Mouse (Mus musculus): ENCODE measurements around the gene Anapc7. TPM values are rescaled to one million over a fixed set of nuclear protein-coding genes. Genes with fewer than 3 reads are reported as not detected.

Gene Anapc7
- polyA plus RNA-seq (2015; fragmentation: Nextera tagmentation; extraction: Ambion mirVana): 30.2 and 38.5 TPM in 2 replicates

- Histone ChIP-seq H3K36me3 (no peaks in the 10 kb centered on the region; the same call in 1 of the 2 replicates), H3K4me2 (peak within 1 kb of the TSS; percentile 76), H3K4me1 (replicated peaks) (peaks cover 12% of the 10 kb centered on the region), H3K27me3 (no peaks in the 10 kb centered on the region), H3K9me3 (replicated peaks) (no peaks in the 10 kb centered on the region), H3K4me3 (peak within 1 kb of the TSS; percentile 93), H3K9ac (peak within 1 kb of the TSS; percentile 95), H3K27ac (peak within 1 kb of the TSS; percentile 89)
- 22% methylated on average over 17 of the region's 17 CpGs for WGBS
- no peak for ATAC-seq (replicated peaks; ENCODE audit: insufficient number of reproducible peaks, insufficient read depth, low FRiP score, low read depth)
These were observed at the start of gene Anapc7 for GRCm38 (mm10) chr5:122421271-122422068. TSS of gene Anapc7 (plus strand) at chr5:122421693.

- Histone ChIP-seq H3K27ac (peak within 1 kb of the TSS; percentile 98), H3K27me3 (no peaks in the 10 kb centered on the region), H3K4me1 (replicated peaks) (peaks cover 14% of the 10 kb centered on the region), H3K4me2 (peak within 1 kb of the TSS; percentile 84), H3K9ac (peak within 1 kb of the TSS; percentile 87), H3K36me3 (peaks cover 25% of the 10 kb centered on the region), H3K9me3 (replicated peaks) (no peaks in the 10 kb centered on the region), H3K4me3 (peak within 1 kb of the TSS; percentile 85)
- under 1% methylated on average over 53 of the region's 53 CpGs for WGBS
- ATAC-seq (replicated peaks; ENCODE audit: insufficient number of reproducible peaks, insufficient read depth, low FRiP score, low read depth): peak; percentile 94
These were observed 49.2 kb upstream of the Anapc7 start, which contains the start of gene Fam216a for GRCm38 (mm10) chr5:122372192-122372769. TSS of gene Fam216a (minus strand) at chr5:122372364.

GRCm38 (mm10) chr5:122372878-122373277 is 48.6 kb upstream of the Anapc7 start:
- peaks cover 19% of the 10 kb centered on the region for H3K36me3 ChIP-seq

GRCm38 (mm10) chr5:122377101-122377833 is 44.2 kb upstream of the Anapc7 start:
- H3K4me3 ChIP-seq: no peak overlapping the region
- WGBS: 77% methylated on average over 4 of the region's 4 CpGs
- no peak overlapping the region for H3K9ac ChIP-seq
- peaks cover 9% of the 10 kb centered on the region for H3K4me1 ChIP-seq (replicated peaks)
- no peak overlapping the region for H3K27ac ChIP-seq
- no peaks in the 10 kb centered on the region for H3K9me3 ChIP-seq (replicated peaks)
- ATAC-seq (replicated peaks; ENCODE audit: insufficient number of reproducible peaks, insufficient read depth, low FRiP score, low read depth): no peak
- peaks cover 41% of the 10 kb centered on the region for H3K36me3 ChIP-seq
- no peaks in the 10 kb centered on the region for H3K27me3 ChIP-seq
- no peak overlapping the region for H3K4me2 ChIP-seq

More at GRCm38 (mm10) chr5:122372878-122373277, 48.6 kb upstream of the Anapc7 start:
- ATAC-seq (replicated peaks; ENCODE audit: insufficient number of reproducible peaks, insufficient read depth, low FRiP score, low read depth): no peak
- WGBS: 4% methylated on average over 5 of the region's 5 CpGs
- peaks cover 14% of the 10 kb centered on the region for H3K4me1 ChIP-seq (replicated peaks)
- no peaks in the 10 kb centered on the region for H3K9me3 ChIP-seq (replicated peaks)
- peak overlapping the region; percentile 85 for H3K4me3 ChIP-seq
- H3K4me2 ChIP-seq: peak overlapping the region; percentile 84
- H3K27me3 ChIP-seq: no peaks in the 10 kb centered on the region
- H3K9ac ChIP-seq: peak overlapping the region; percentile 87
- H3K27ac ChIP-seq: peak overlapping the region; percentile 98

GRCm38 (mm10) chr5:122378171-122378570 is 43.3 kb upstream of the Anapc7 start:
- Histone ChIP-seq H3K4me2 (no peak overlapping the region), H3K36me3 (peaks cover 46% of the 10 kb centered on the region), H3K27ac (no peak overlapping the region), H3K9me3 (replicated peaks) (no peaks in the 10 kb centered on the region), H3K27me3 (no peaks in the 10 kb centered on the region), H3K9ac (no peak overlapping the region), H3K4me3 (no peak overlapping the region), H3K4me1 (replicated peaks) (peaks cover 5% of the 10 kb centered on the region)
- 93% methylated on average over 12 of the region's 12 CpGs for WGBS
- no peak for ATAC-seq (replicated peaks; ENCODE audit: insufficient number of reproducible peaks, insufficient read depth, low FRiP score, low read depth)

DNA sequence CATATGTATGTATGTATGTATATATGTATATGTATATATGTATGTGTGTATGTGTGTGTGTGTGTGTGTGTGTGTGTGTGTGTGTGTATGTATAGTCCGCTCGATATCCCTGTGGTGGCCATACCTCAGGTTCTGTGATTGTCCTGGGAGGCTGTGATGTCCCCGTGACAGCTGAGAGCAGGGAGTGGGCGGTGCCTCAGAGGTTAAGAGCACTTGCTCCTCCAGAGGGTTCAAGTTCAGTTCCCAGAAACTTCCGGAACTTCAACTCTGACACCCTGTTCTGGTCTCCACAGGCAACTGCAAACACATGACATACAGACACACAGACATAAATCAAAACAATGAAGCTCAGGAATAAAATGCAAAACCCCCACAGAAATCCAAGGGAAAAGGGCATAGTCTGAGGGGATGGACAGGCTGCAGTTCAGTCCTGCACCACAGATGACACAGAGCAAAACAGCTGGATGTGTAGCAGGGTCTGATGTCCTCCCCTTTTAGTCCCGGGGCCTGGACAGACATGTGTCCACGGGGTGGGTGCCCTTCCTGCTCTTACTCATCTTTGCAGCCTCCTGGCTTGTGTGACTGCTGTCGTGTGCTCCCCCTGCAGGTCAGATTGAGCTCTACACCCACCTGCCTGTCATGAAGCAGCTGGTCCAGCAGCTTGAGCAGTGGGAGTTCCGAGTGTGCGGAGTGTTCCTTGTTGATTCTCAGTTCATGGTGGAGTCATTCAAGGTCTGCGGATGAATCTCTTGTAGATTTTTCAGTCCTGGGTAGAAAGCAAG is 41.9 kb upstream of the Anapc7 start:
- H3K4me2 ChIP-seq: no peak overlapping the region
- H3K4me3 ChIP-seq: no peak overlapping the region
- no peaks in the 10 kb centered on the region for H3K27me3 ChIP-seq
- H3K4me1 ChIP-seq (replicated peaks): peaks cover 4% of the 10 kb centered on the region
- no peak overlapping the region for H3K9ac ChIP-seq
- 53% methylated on average over 11 of the region's 11 CpGs for WGBS
- no peaks in the 10 kb centered on the region for H3K9me3 ChIP-seq (replicated peaks)
- H3K36me3 ChIP-seq: peaks cover 46% of the 10 kb centered on the region
- no peak overlapping the region for H3K27ac ChIP-seq
- 0 out of 2 replicates have a peak, but pooled peaks have one; percentile 39 for ATAC-seq (replicated peaks; ENCODE audit: insufficient number of reproducible peaks, insufficient read depth, low FRiP score, low read depth)

DNA sequence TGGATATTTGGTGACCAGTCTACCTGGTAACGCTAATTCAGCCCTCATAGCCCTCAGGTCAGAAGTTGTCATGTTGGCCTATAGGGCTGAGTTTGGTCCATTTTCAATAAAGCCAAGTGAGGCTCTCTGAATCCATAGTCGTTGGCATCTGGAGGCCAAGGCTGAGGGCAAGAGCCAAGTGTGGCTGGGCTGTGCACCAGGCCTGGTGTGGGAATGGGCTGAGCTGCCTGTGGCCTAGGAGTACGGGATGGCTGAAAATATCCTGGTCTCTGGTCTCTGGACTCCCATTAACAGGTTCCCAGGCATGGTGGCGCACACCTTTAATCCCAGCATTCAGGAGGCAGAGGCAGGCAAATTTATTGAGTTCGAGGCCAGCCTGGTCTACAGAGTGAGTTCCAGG is 31.5 kb upstream of the Anapc7 start:
- no peak overlapping the region for H3K4me2 ChIP-seq
- no peaks in the 10 kb centered on the region for H3K27me3 ChIP-seq
- H3K27ac ChIP-seq: no peak overlapping the region
- no peaks in the 10 kb centered on the region for H3K9me3 ChIP-seq (replicated peaks)
- ATAC-seq (replicated peaks; ENCODE audit: insufficient number of reproducible peaks, insufficient read depth, low FRiP score, low read depth): no peak
- no peaks in the 10 kb centered on the region; the same call in 1 of the 2 replicates for H3K36me3 ChIP-seq
- no peak overlapping the region for H3K9ac ChIP-seq
- 84% methylated on average over 5 of the region's 5 CpGs for WGBS
- peaks cover 9% of the 10 kb centered on the region for H3K4me1 ChIP-seq (replicated peaks)
- H3K4me3 ChIP-seq: no peak overlapping the region

- no peak overlapping the region for H3K27ac ChIP-seq
- no peak overlapping the region for H3K9ac ChIP-seq
- H3K9me3 ChIP-seq (replicated peaks): no peaks in the 10 kb centered on the region
- H3K4me1 ChIP-seq (replicated peaks): peaks cover 9% of the 10 kb centered on the region
- no peaks in the 10 kb centered on the region; the same call in 1 of the 2 replicates for H3K36me3 ChIP-seq
- H3K4me3 ChIP-seq: no peak overlapping the region
- H3K4me2 ChIP-seq: no peak overlapping the region
- H3K27me3 ChIP-seq: no peaks in the 10 kb centered on the region
- ATAC-seq (replicated peaks; ENCODE audit: insufficient number of reproducible peaks, insufficient read depth, low FRiP score, low read depth): no peak
These were observed 30.8 kb upstream of the Anapc7 start for GRCm38 (mm10) chr5:122390671-122391070.

GRCm38 (mm10) chr5:122391178-122391785 is 30.2 kb upstream of the Anapc7 start:
- 53% methylated on average over 16 of the region's 16 CpGs for WGBS

GRCm38 (mm10) chr5:122391786-122392180 is 29.7 kb upstream of the Anapc7 start, which contains the start of gene Arpc3:
TSS of gene Arpc3 (plus strand) at chr5:122391878.
- H3K27ac ChIP-seq: peak within 1 kb of the TSS; percentile 64
- H3K9ac ChIP-seq: peak within 1 kb of the TSS; percentile 79
- peak within 1 kb of the TSS; percentile 73 for H3K4me2 ChIP-seq
- no peaks in the 10 kb centered on the region for H3K9me3 ChIP-seq (replicated peaks)
- H3K36me3 ChIP-seq: no peaks in the 10 kb centered on the region; the same call in 1 of the 2 replicates
- peak within 1 kb of the TSS; percentile 75 for H3K4me3 ChIP-seq
- under 1% methylated on average over 39 of the region's 39 CpGs for WGBS
- peaks cover 11% of the 10 kb centered on the region for H3K4me1 ChIP-seq (replicated peaks)
- H3K27me3 ChIP-seq: no peaks in the 10 kb centered on the region
- peak; percentile 85 for ATAC-seq (replicated peaks; ENCODE audit: insufficient number of reproducible peaks, insufficient read depth, low FRiP score, low read depth)

More at GRCm38 (mm10) chr5:122391178-122391785, 30.2 kb upstream of the Anapc7 start:
- Histone ChIP-seq H3K27ac (peak overlapping the region; percentile 64), H3K27me3 (no peaks in the 10 kb centered on the region), H3K9ac (no peak overlapping the region), H3K36me3 (no peaks in the 10 kb centered on the region; the same call in 1 of the 2 replicates), H3K4me3 (peak overlapping the region; percentile 75), H3K4me1 (replicated peaks) (peaks cover 9% of the 10 kb centered on the region), H3K9me3 (replicated peaks) (no peaks in the 10 kb centered on the region), H3K4me2 (peak overlapping the region; percentile 73)
- no peak for ATAC-seq (replicated peaks; ENCODE audit: insufficient number of reproducible peaks, insufficient read depth, low FRiP score, low read depth)

All from heart, embryonic 15.5 days (tissue).